Mouse (Mus musculus) small intestine, adult 2 months (tissue): ENCODE results near the gene Lrrc29. TPM values are rescaled to one million over a fixed set of nuclear protein-coding genes. Genes with fewer than 3 reads are reported as not detected.

Experiments used
- H3K27ac ChIP-seq: fragments of 200-500 bp; 2 replicates; pipeline ENCODE4 v1.5.1; 2012; ENCODE audit warnings: low read depth, low read length, control low read depth, inconsistent platforms; ENCODE audit not compliant: insufficient read depth
- H3K27me3 ChIP-seq: fragments of 200-500 bp; 2 replicates; pipeline ENCODE4 v1.6.1; 2012; ENCODE audit warnings: mild to moderate bottlenecking, moderate library complexity, low read length, inconsistent platforms; ENCODE audit not compliant: control insufficient read depth, insufficient read depth
- H3K36me3 ChIP-seq: fragments of 200-500 bp; 2 replicates; pipeline ENCODE4 v1.6.1; 2012; ENCODE audit warnings: mild to moderate bottlenecking, low read length, control low read depth, inconsistent platforms; ENCODE audit not compliant: control insufficient read depth, insufficient read depth
- H3K4me1 ChIP-seq: fragments of 200-500 bp; 2 replicates; pipeline ENCODE4 v1.6.1; 2012; ENCODE audit warnings: low read length, inconsistent platforms, mixed read lengths; ENCODE audit not compliant: control insufficient read depth, insufficient read depth, insufficient read length
- H3K4me3 ChIP-seq: fragments of 200-500 bp; 2 replicates; pipeline ENCODE4 v1.5.1; 2012; ENCODE audit warnings: low read depth, mild to moderate bottlenecking, control low read depth, inconsistent platforms, low read length, moderate library complexity
- CTCF ChIP-seq: fragments of 200-500 bp; IDR thresholded peaks from 2 replicates; pipeline ENCODE4 v1.5.1; 2012; ENCODE audit warnings: low read depth, mild to moderate bottlenecking, control low read depth, inconsistent platforms, low read length, moderate library complexity, mixed read lengths; ENCODE audit not compliant: insufficient replicate concordance, insufficient read length; ENCODE audit errors: extremely low read depth
- POLR2A ChIP-seq: fragments of 200-500 bp; IDR thresholded peaks from 2 replicates; pipeline ENCODE4 v1.6.1; 2012; ENCODE audit warnings: low read depth, mild to moderate bottlenecking, control low read depth, inconsistent platforms, low read length, moderate library complexity
- WGBS: fragments of 180-500 bp; shearing (Covaris S2); methylation state at CpG from one replicate; pipeline ENCODE4 v1.1.7; 2018; 5-methylcytosine and 5-hydroxymethylcytosine counted together
- polyA plus RNA-seq: library from polyadenylated mRNA; depleted of rRNA; stranded (reverse); fragments of >200 nt; gene quantifications from 2 replicates; pipeline ENCODE4 v1.2.3, GENCODE M21; 2012

Lrrc29 gene
- polyA plus RNA-seq, 1 experiment = 6.9 TPM

DNA sequence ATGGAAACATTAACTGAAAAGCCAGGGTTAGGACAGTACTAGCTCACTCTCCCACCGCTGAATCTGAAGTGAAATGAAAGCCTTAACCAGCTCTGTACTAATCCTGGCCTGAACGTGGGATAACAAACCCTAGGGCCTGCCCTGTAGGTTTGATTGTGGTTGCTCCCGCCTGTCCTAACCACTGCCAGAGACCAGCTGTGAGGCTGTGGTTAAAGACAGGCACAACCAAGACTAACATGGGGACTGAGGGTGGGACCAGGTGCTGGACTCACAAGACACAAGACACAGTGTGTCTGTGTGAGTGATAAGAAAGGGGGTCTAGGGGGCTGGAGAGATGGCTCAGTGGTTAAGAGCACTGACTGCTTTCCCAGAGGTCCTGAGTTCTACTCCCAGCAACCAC, 45.5 kb downstream of the Lrrc29 start:
- Histone ChIP-seq H3K27ac (no peak overlapping the region), H3K36me3 (no peaks in the 10 kb centered on the region), H3K4me1 (peaks cover 19% of the 10 kb centered on the region), H3K27me3 (peaks cover 11% of the 10 kb centered on the region), H3K4me3 (no peak overlapping the region)
- no peak for TF ChIP-seq CTCF
- TF ChIP-seq POLR2A = no peak
- 82% methylated on average over 3 of the region's 3 CpGs for WGBS

GRCm38 (mm10) chr8:105278911-105279334, 47.2 kb downstream of the Lrrc29 start:
- TF ChIP-seq POLR2A (no peak), CTCF (no peak; the same call in 1 of the 2 replicates)
- 1% methylated on average over 28 of the region's 28 CpGs for WGBS
- H3K4me1 ChIP-seq = peaks cover 19% of the 10 kb centered on the region

DNA sequence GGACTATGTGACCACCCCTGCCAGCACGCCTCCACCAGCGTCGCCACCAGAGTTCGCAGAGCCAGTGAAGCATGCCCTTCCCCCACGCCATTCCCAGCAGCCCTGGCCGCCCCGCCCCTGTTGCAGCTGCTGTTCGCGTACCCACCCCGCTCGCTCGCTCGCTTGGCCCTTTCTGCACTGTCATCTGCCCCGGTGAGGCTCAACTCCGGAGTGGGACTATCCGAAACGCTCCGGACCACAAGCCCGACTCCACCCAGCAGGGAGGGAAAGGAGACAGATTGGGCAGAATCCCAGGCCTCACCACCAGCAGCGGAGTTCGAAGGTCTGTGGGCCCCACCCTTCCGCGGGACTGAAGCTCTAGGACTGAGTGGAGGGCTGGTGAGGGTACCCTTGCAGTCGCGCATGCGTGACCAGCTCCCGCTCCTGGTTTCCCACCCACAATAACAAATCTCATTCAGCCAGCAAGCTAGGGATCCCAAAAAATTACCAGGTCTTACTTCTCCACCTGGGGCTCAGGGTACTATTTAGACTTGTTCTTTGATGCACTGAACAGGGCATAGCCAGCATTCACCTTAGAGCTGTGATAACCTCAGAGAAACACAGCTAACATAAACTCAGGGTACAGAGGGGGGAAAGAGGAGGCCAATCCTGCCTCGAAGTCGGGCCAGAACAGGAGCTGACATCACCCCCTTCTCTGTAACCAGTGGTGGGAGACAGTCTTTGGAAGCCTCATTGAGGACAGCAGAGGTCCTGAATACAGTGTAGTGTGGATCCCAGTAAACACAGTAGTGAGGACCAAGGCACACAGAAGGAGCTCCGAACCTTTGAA, 49.6 kb downstream of the Lrrc29 start:
- Histone ChIP-seq H3K27ac (no peak overlapping the region), H3K4me3 (peak overlapping the region; percentile 60), H3K27me3 (peaks cover 11% of the 10 kb centered on the region), H3K4me1 (peaks cover 16% of the 10 kb centered on the region), H3K36me3 (no peaks in the 10 kb centered on the region)
- TF ChIP-seq POLR2A = no peak
- no peak for TF ChIP-seq CTCF
- WGBS = 7% methylated on average over 30 of the region's 30 CpGs

More at GRCm38 (mm10) chr8:105278911-105279334, 47.2 kb downstream of the Lrrc29 start:
- no peaks in the 10 kb centered on the region for H3K36me3 ChIP-seq
- peaks cover 11% of the 10 kb centered on the region for H3K27me3 ChIP-seq
- no peak overlapping the region for H3K27ac ChIP-seq
- peak overlapping the region; percentile 54 for H3K4me3 ChIP-seq

- H3K4me1 ChIP-seq = peaks cover 16% of the 10 kb centered on the region
- H3K27me3 ChIP-seq = peaks cover 11% of the 10 kb centered on the region
- peak within 1 kb of the TSS; percentile 60 for H3K4me3 ChIP-seq
- no peak within 1 kb of the TSS for H3K27ac ChIP-seq
- TF ChIP-seq CTCF = no peak
- TF ChIP-seq POLR2A = no peak
- 2% methylated on average over 10 of the region's 10 CpGs for WGBS
- H3K36me3 ChIP-seq = no peaks in the 10 kb centered on the region
Measured at GRCm38 (mm10) chr8:105275840-105276239, 50.2 kb downstream of the Lrrc29 start, which contains the start of gene Nol3. Nol3 (plus strand) TSS chr8:105276140.

GRCm38 (mm10) chr8:105275387-105275786, 50.7 kb downstream of the Lrrc29 start:
- Histone ChIP-seq H3K36me3 (no peaks in the 10 kb centered on the region), H3K4me3 (no peak overlapping the region), H3K27me3 (peaks cover 15% of the 10 kb centered on the region), H3K4me1 (peaks cover 19% of the 10 kb centered on the region), H3K27ac (no peak overlapping the region)
- WGBS = 14% methylated on average over 11 of the region's 11 CpGs
- no peak for TF ChIP-seq CTCF
- no peak for TF ChIP-seq POLR2A

DNA sequence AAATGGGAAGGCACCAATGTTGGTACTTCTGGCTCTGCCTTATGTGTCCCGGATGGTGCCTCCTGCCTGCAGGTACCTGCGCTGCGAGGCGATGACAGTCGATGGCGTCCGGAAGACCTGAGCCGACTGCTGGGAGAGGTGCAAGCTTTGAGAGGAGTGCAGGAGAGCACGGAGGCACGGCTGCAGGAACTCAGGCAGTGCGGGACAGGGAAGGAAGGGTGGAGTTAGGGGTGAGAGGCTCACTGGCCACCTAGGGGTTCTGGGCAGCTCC, 55.2 kb downstream of the Lrrc29 start:
- TF ChIP-seq CTCF (no peak), POLR2A (no peak)
- WGBS = 20% methylated on average over 11 of the region's 11 CpGs
- Histone ChIP-seq H3K27me3 (peaks cover 7% of the 10 kb centered on the region), H3K36me3 (peaks cover 19% of the 10 kb centered on the region), H3K4me1 (peaks cover 19% of the 10 kb centered on the region), H3K4me3 (no peak overlapping the region), H3K27ac (no peak overlapping the region)

- 17% methylated on average over 39 of the region's 39 CpGs for whole genome bisulfite sequencing
- Histone ChIP-seq H3K4me3 (peak overlapping the region; percentile 55), H3K27me3 (peaks cover 7% of the 10 kb centered on the region), H3K27ac (no peak overlapping the region), H3K36me3 (peaks cover 19% of the 10 kb centered on the region), H3K4me1 (peaks cover 19% of the 10 kb centered on the region)
- no peak for TF ChIP-seq POLR2A
Measured at GRCm38 (mm10) chr8:105270101-105270915, 55.8 kb downstream of the Lrrc29 start.
